Comparison of ENCODE assay signal across 23 mouse cellular contexts in the genomic region with DNA sequence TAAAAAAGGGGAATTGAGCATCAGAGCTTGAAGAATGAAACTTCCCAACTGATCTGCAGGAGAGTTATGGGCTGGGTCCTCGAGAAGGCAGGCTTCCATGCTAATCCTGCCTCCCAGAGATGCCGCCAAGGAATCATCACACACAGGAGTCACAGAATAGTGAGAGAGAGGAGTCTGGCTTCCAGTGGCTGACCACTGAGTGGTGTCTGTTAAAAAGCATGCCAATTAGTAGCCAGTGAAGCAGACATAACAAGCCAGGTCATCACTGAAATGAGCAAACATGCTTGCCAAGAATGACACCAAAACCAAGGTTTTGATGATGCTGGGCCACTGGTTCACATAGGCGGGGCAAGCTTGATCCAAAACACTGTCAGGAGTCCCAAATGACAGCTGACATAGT.
DNase-seq lines count a peak whose midpoint lies in the region; ATAC-seq and TF ChIP-seq lines count a peak whose summit lies in the region.
"Had no signal": no experiment of that assay in that cellular context is flagged by ENCODE, and none has a peak within 500 bp of the region (broad histone marks: within the 10 kb centered on the region; RNA-seq: fewer than 3 reads in every experiment).

No protein-coding gene starts in this region.

- no peak for TF ChIP-seq CTCF in midbrain, postnatal 0 days (IDR thresholded peaks at IDR 0.05)

- WGBS in intestine, embryonic 14.5 days: 82% methylated on average over 3 of the region's 3 CpGs
- WGBS in intestine, embryonic 16.5 days: 81% methylated on average over 3 of the region's 3 CpGs
- 73% methylated on average over 3 of the region's 3 CpGs for WGBS in midbrain, postnatal 0 days
- WGBS in midbrain, embryonic 14.5 days: 84% methylated on average over 3 of the region's 3 CpGs

- H3K4me3 ChIP-seq in intestine, embryonic 14.5 days (ENCODE audit: low read depth, low read length): no peak overlapping the region
- no peak overlapping the region for H3K4me3 ChIP-seq in intestine, embryonic 16.5 days (ENCODE audit: low read length)
- no peak overlapping the region for H3K4me3 ChIP-seq in midbrain, postnatal 0 days (ENCODE audit: low read depth, low read length)
- no peak overlapping the region for H3K4me3 ChIP-seq in midbrain, embryonic 14.5 days (replicated peaks; ENCODE audit: low read depth, low read length)
- H3K4me3 ChIP-seq: forebrain, embryonic 13.5 days; gastrocnemius, adult 2 months; heart, embryonic 15.5 days; hindbrain, embryonic 15.5 days; kidney, embryonic 15.5 days; liver, embryonic 13.5 days; midbrain, embryonic 10.5 days; stomach, embryonic 15.5 days had no signal

- H3K36me3 ChIP-seq in intestine, embryonic 14.5 days (ENCODE audit: control insufficient read depth, insufficient read depth, low read length): no peaks in the 10 kb centered on the region
- no peaks in the 10 kb centered on the region for H3K36me3 ChIP-seq in intestine, embryonic 16.5 days (ENCODE audit: control insufficient read depth, insufficient read depth, low read length)
- no peaks in the 10 kb centered on the region for H3K36me3 ChIP-seq in midbrain, postnatal 0 days (ENCODE audit: insufficient read depth, low read length)
- no peaks in the 10 kb centered on the region for H3K36me3 ChIP-seq in midbrain, embryonic 14.5 days (ENCODE audit: control insufficient read depth, insufficient read depth, low read length)
- H3K36me3 ChIP-seq: hindbrain, embryonic 15.5 days; midbrain, embryonic 10.5 days had no signal

- peaks cover 16% of the 10 kb centered on the region for H3K4me1 ChIP-seq in intestine, embryonic 14.5 days (replicated peaks; ENCODE audit: control insufficient read depth, insufficient read depth, low read length)
- H3K4me1 ChIP-seq in intestine, embryonic 16.5 days (ENCODE audit: control insufficient read depth, insufficient read depth, low read length): peaks cover 10% of the 10 kb centered on the region
- no peaks in the 10 kb centered on the region for H3K4me1 ChIP-seq in midbrain, postnatal 0 days (ENCODE audit: insufficient read depth, low read length)
- H3K4me1 ChIP-seq in midbrain, embryonic 14.5 days (ENCODE audit: control insufficient read depth, insufficient read depth, low read length): peaks cover 11% of the 10 kb centered on the region; the same call in 1 of the 2 replicates
- H3K4me1 ChIP-seq: liver, embryonic 13.5 days had no signal

- H3K27me3 ChIP-seq in intestine, embryonic 14.5 days (replicated peaks; ENCODE audit: control insufficient read depth, insufficient read depth, low read length): no peaks in the 10 kb centered on the region
- H3K27me3 ChIP-seq in intestine, embryonic 16.5 days (replicated peaks; ENCODE audit: control insufficient read depth, insufficient read depth, low read length): no peaks in the 10 kb centered on the region
- H3K27me3 ChIP-seq in midbrain, postnatal 0 days (ENCODE audit: insufficient read depth, low read length): no peaks in the 10 kb centered on the region
- H3K27me3 ChIP-seq in midbrain, embryonic 14.5 days (ENCODE audit: control insufficient read depth, insufficient read depth, low read length): no peaks in the 10 kb centered on the region
- H3K27me3 ChIP-seq: forebrain, embryonic 13.5 days; heart, embryonic 15.5 days; hindbrain, embryonic 15.5 days; kidney, embryonic 15.5 days; liver, embryonic 13.5 days; stomach, embryonic 15.5 days had no signal

- no peaks in the 10 kb centered on the region for H3K9me3 ChIP-seq in intestine, embryonic 14.5 days (ENCODE audit: control insufficient read depth, low read length)
- no peaks in the 10 kb centered on the region for H3K9me3 ChIP-seq in intestine, embryonic 16.5 days (ENCODE audit: control insufficient read depth, low read length)
- no peaks in the 10 kb centered on the region for H3K9me3 ChIP-seq in midbrain, postnatal 0 days (ENCODE audit: low read length)
- no peaks in the 10 kb centered on the region for H3K9me3 ChIP-seq in midbrain, embryonic 14.5 days (ENCODE audit: control insufficient read depth, low read length)
- H3K9me3 ChIP-seq: forebrain, embryonic 13.5 days; heart, embryonic 15.5 days; hindbrain, embryonic 15.5 days; kidney, embryonic 15.5 days; liver, embryonic 13.5 days; midbrain, embryonic 10.5 days; stomach, embryonic 15.5 days had no signal

- DNase-seq in intestine, embryonic 14.5 days (ENCODE audit: low spot score): peak; percentile 12
- DNase-seq in midbrain, postnatal 0 days (ENCODE audit: low spot score): peak; percentile 66
- DNase-seq in midbrain, embryonic 14.5 days: no peak
- peak; percentile 29 for DNase-seq in lung, postnatal 36 days
- no peak for DNase-seq in thymus, postnatal 36 days
- DNase-seq in right cerebral cortex, postnatal 10 days (ENCODE audit: low spot score in 2 of 2): no peak
- DNase-seq: adrenal gland, postnatal 36 days; cerebellum, adult 11 months; cerebellum, postnatal 36 days; embryo, embryonic 11 days; gastrocnemius, adult 2 months; heart, postnatal 4 days; kidney, postnatal 36 days; liver, embryonic 13.5 days; thymus, postnatal 25 days had no signal

- no peak overlapping the region for H3K4me2 ChIP-seq in intestine, embryonic 14.5 days (ENCODE audit: low read length)
- no peak overlapping the region for H3K4me2 ChIP-seq in intestine, embryonic 16.5 days (ENCODE audit: low read depth, low read length)
- H3K4me2 ChIP-seq in midbrain, postnatal 0 days (ENCODE audit: low read depth, low read length, poor library complexity, severe bottlenecking): no peak overlapping the region
- H3K4me2 ChIP-seq in midbrain, embryonic 14.5 days (ENCODE audit: low read length): no peak overlapping the region
- H3K4me2 ChIP-seq: forebrain, embryonic 13.5 days; heart, embryonic 15.5 days; hindbrain, embryonic 15.5 days; kidney, embryonic 15.5 days; liver, embryonic 13.5 days; stomach, embryonic 15.5 days had no signal

- H3K9ac ChIP-seq in intestine, embryonic 14.5 days (ENCODE audit: low read length): no peak overlapping the region
- no peak overlapping the region for H3K9ac ChIP-seq in intestine, embryonic 16.5 days (ENCODE audit: low read depth, low read length)
- no peak overlapping the region for H3K9ac ChIP-seq in midbrain, postnatal 0 days (replicated peaks; ENCODE audit: low read length, poor library complexity, severe bottlenecking)
- no peak overlapping the region for H3K9ac ChIP-seq in midbrain, embryonic 14.5 days (replicated peaks; ENCODE audit: low read length)
- H3K9ac ChIP-seq: forebrain, embryonic 13.5 days; heart, embryonic 15.5 days; hindbrain, embryonic 15.5 days; kidney, embryonic 15.5 days; liver, embryonic 13.5 days; stomach, embryonic 15.5 days had no signal

- H3K27ac ChIP-seq in intestine, embryonic 14.5 days (ENCODE audit: low read depth): no peak overlapping the region
- no peak overlapping the region for H3K27ac ChIP-seq in intestine, embryonic 16.5 days (ENCODE audit: low read length)
- H3K27ac ChIP-seq in midbrain, postnatal 0 days (ENCODE audit: low read depth, low read length): no peak overlapping the region
- no peak overlapping the region for H3K27ac ChIP-seq in midbrain, embryonic 14.5 days (replicated peaks; ENCODE audit: low read depth, low read length)
- H3K27ac ChIP-seq: forebrain, embryonic 13.5 days; gastrocnemius, adult 2 months; heart, embryonic 15.5 days; hindbrain, embryonic 15.5 days; kidney, embryonic 15.5 days; liver, embryonic 13.5 days; midbrain, embryonic 10.5 days; stomach, embryonic 15.5 days had no signal

- ATAC-seq in intestine, embryonic 14.5 days (replicated peaks; ENCODE audit: low FRiP score, low TSS enrichment, low read depth): no peak
- no peak for ATAC-seq in intestine, embryonic 16.5 days
- no peak for ATAC-seq in midbrain, postnatal 0 days (ENCODE audit: low FRiP score)
- ATAC-seq in midbrain, embryonic 14.5 days (ENCODE audit: low FRiP score, low TSS enrichment): no peak
- ATAC-seq: forebrain, embryonic 13.5 days; intestine, postnatal 0 days had no signal

Comparison
In these comparisons a context has a peak if more than half of its experiments do, and no peak if none do; other contexts are left out.
1. DNase-seq: peak in intestine, embryonic 14.5 days (single experiment), midbrain, postnatal 0 days (single experiment) and lung, postnatal 36 days (single experiment); none in midbrain, embryonic 14.5 days (single experiment), thymus, postnatal 36 days (0 of 2) and right cerebral cortex, postnatal 10 days (0 of 2).